Mouse (Mus musculus): Measurements from ENCODE around the gene Ankrd36. TPM values are rescaled to one million over a fixed set of nuclear protein-coding genes. Genes with fewer than 3 reads are reported as not detected.
A peak's percentile ranks its signal among the peaks of the same experiment; 100 is the strongest.

Gene Ankrd36
- total and polyA plus RNA-seq, 2 experiments from 2014 or later, result not detected

GRCm38 (mm10) chr11:5718611-5719354, 149.3 kb downstream of the Ankrd36 start:
- no peaks in the 10 kb centered on the region for H3K27me3 ChIP-seq (ENCODE audit: insufficient read depth, low read length)
- 93% methylated on average over 12 of the region's 12 CpGs for WGBS
- TF ChIP-seq CTCF (IDR thresholded peaks at IDR 0.05; ENCODE audit: low read depth), result no peak
- H3K9me3 ChIP-seq (ENCODE audit: low read length), result no peaks in the 10 kb centered on the region
- peaks cover 42% of the 10 kb centered on the region for H3K36me3 ChIP-seq (ENCODE audit: insufficient read depth, low read length)
- H3K4me1 ChIP-seq (ENCODE audit: insufficient read depth, low read length), result no peaks in the 10 kb centered on the region
- H3K9ac ChIP-seq (replicated peaks; ENCODE audit: low read length), result no peak overlapping the region
- ATAC-seq (no peak), DNase-seq (ENCODE audit: low spot score) (no peak)
- no peak overlapping the region for H3K27ac ChIP-seq
- H3K4me2 ChIP-seq (ENCODE audit: low read depth, low read length), result no peak overlapping the region
- H3K4me3 ChIP-seq (ENCODE audit: low read length), result no peak overlapping the region

DNA sequence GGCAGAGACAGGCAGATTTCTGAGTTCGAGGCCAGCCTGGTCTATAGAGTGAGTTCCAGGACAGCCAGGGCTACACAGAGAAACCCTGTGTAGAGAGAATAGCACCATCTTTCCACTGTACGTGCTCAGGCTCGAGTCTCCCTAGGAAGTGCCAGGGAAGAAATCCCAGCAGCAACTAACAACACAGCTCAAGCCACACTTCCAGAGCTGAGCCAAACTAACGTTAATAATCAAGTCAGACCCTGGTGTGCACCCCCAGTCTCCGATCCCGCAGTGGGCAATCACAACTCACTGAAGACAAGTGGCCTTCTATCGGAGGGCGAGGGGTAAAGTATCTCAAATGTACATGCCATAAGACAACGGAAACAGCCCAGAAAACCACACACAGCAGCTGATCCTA, 160.1 kb downstream of the Ankrd36 start:
- Histone ChIP-seq H3K4me3 (ENCODE audit: low read length) (no peak overlapping the region), H3K4me2 (ENCODE audit: low read depth, low read length) (no peak overlapping the region), H3K36me3 (ENCODE audit: insufficient read depth, low read length) (no peaks in the 10 kb centered on the region), H3K4me1 (ENCODE audit: insufficient read depth, low read length) (no peaks in the 10 kb centered on the region), H3K27me3 (ENCODE audit: insufficient read depth, low read length) (no peaks in the 10 kb centered on the region), H3K9ac (replicated peaks; ENCODE audit: low read length) (no peak overlapping the region), H3K9me3 (ENCODE audit: low read length) (no peaks in the 10 kb centered on the region), H3K27ac (no peak overlapping the region)
- TF ChIP-seq CTCF (IDR thresholded peaks at IDR 0.05; ENCODE audit: low read depth), result no peak
- no peak for DNase-seq (ENCODE audit: low spot score)
- no peak for ATAC-seq
- WGBS, result 83% methylated on average over 9 of the region's 9 CpGs

GRCm38 (mm10) chr11:5732401-5732800, 162.9 kb downstream of the Ankrd36 start:
- no peaks in the 10 kb centered on the region for H3K27me3 ChIP-seq (ENCODE audit: insufficient read depth, low read length)
- H3K36me3 ChIP-seq (ENCODE audit: insufficient read depth, low read length), result no peaks in the 10 kb centered on the region
- no peaks in the 10 kb centered on the region for H3K4me1 ChIP-seq (ENCODE audit: insufficient read depth, low read length)
- H3K9me3 ChIP-seq (ENCODE audit: low read length), result no peaks in the 10 kb centered on the region
- H3K27ac ChIP-seq, result 0 out of 2 replicates have a peak overlapping the region, but pooled peaks have one; percentile 26
- H3K4me3 ChIP-seq (ENCODE audit: low read length), result no peak overlapping the region
- TF ChIP-seq CTCF (IDR thresholded peaks at IDR 0.05; ENCODE audit: low read depth), result no peak
- DNase-seq (ENCODE audit: low spot score) (peak; percentile 40), ATAC-seq (peak; percentile 79)
- no peak overlapping the region for H3K9ac ChIP-seq (replicated peaks; ENCODE audit: low read length)
- WGBS, result 48% methylated on average over 5 of the region's 5 CpGs
- no peak overlapping the region for H3K4me2 ChIP-seq (ENCODE audit: low read depth, low read length)

GRCm38 (mm10) chr11:5734323-5734722, 164.8 kb downstream of the Ankrd36 start:
- H3K9ac ChIP-seq (replicated peaks; ENCODE audit: low read length), result no peak overlapping the region
- DNase-seq (ENCODE audit: low spot score) (no peak), ATAC-seq (no peak)
- H3K4me1 ChIP-seq (ENCODE audit: insufficient read depth, low read length), result 0 out of 2 replicates have a peak, but pooled peaks cover 4% of the 10 kb centered on the region
- H3K27me3 ChIP-seq (ENCODE audit: insufficient read depth, low read length), result no peaks in the 10 kb centered on the region
- H3K9me3 ChIP-seq (ENCODE audit: low read length), result no peaks in the 10 kb centered on the region
- H3K27ac ChIP-seq, result no peak overlapping the region
- H3K4me2 ChIP-seq (ENCODE audit: low read depth, low read length), result no peak overlapping the region
- 89% methylated on average over 4 of the region's 4 CpGs for WGBS
- H3K4me3 ChIP-seq (ENCODE audit: low read length), result no peak overlapping the region
- TF ChIP-seq CTCF (IDR thresholded peaks at IDR 0.05; ENCODE audit: low read depth), result no peak
- no peaks in the 10 kb centered on the region for H3K36me3 ChIP-seq (ENCODE audit: insufficient read depth, low read length)

GRCm38 (mm10) chr11:5737137-5737536, 167.7 kb downstream of the Ankrd36 start:
- TF ChIP-seq CTCF (IDR thresholded peaks at IDR 0.05; ENCODE audit: low read depth), result no peak
- Histone ChIP-seq H3K27ac (no peak overlapping the region), H3K4me2 (ENCODE audit: low read depth, low read length) (no peak overlapping the region), H3K9ac (replicated peaks; ENCODE audit: low read length) (no peak overlapping the region), H3K27me3 (ENCODE audit: insufficient read depth, low read length) (no peaks in the 10 kb centered on the region), H3K9me3 (ENCODE audit: low read length) (no peaks in the 10 kb centered on the region), H3K36me3 (ENCODE audit: insufficient read depth, low read length) (no peaks in the 10 kb centered on the region), H3K4me1 (ENCODE audit: insufficient read depth, low read length) (0 out of 2 replicates have a peak, but pooled peaks cover 7% of the 10 kb centered on the region), H3K4me3 (ENCODE audit: low read length) (no peak overlapping the region)
- WGBS, result 90% methylated on average over 5 of the region's 5 CpGs
- ATAC-seq, result no peak
- no peak for DNase-seq (ENCODE audit: low spot score)

Other genes starting within 250 kb of the Ankrd36 start
- 13.6 and 17.1 TPM in 2 replicates for gene Znrf3, start 124.8 kb upstream of the Ankrd36 start, total RNA-seq (2014; rRNA removed)
- gene Znrf3, start 124.8 kb upstream of the Ankrd36 start, polyA plus RNA-seq (2015; fragmentation: Nextera tagmentation; extraction: Ambion mirVana), result 9.9 and 10.2 TPM in 2 replicates
- 95.0 and 102 TPM in 2 replicates for gene Xbp1, start 49.0 kb upstream of the Ankrd36 start, total RNA-seq (2014; rRNA removed)
- gene Xbp1, start 49.0 kb upstream of the Ankrd36 start, polyA plus RNA-seq (2015; fragmentation: Nextera tagmentation; extraction: Ambion mirVana), result 87.1 and 88.9 TPM in 2 replicates
- gene Ccdc117, start 27.5 kb upstream of the Ankrd36 start, total RNA-seq (2014; rRNA removed), result 10.1 and 10.5 TPM in 2 replicates
- gene Ccdc117, start 27.5 kb upstream of the Ankrd36 start, polyA plus RNA-seq (2015; fragmentation: Nextera tagmentation; extraction: Ambion mirVana), result 5.8 and 6.6 TPM in 2 replicates
- 53.9 and 56.4 TPM in 2 replicates for gene Mrps24, start 146.0 kb downstream of the Ankrd36 start, total RNA-seq (2014; rRNA removed)
- 230 and 234 TPM in 2 replicates for gene Mrps24, start 146.0 kb downstream of the Ankrd36 start, polyA plus RNA-seq (2015; fragmentation: Nextera tagmentation; extraction: Ambion mirVana)
- gene Urgcp, start 192.7 kb downstream of the Ankrd36 start, total RNA-seq (2014; rRNA removed), result 58.4 and 61.5 TPM in 2 replicates
- 30.7 and 32.8 TPM in 2 replicates for gene Urgcp, start 192.7 kb downstream of the Ankrd36 start, polyA plus RNA-seq (2015; fragmentation: Nextera tagmentation; extraction: Ambion mirVana)
- gene Dbnl, start 218.8 kb downstream of the Ankrd36 start, total RNA-seq (2014; rRNA removed), result 74.3 and 81.7 TPM in 2 replicates
- 122 and 123 TPM in 2 replicates for gene Dbnl, start 218.8 kb downstream of the Ankrd36 start, polyA plus RNA-seq (2015; fragmentation: Nextera tagmentation; extraction: Ambion mirVana)
- gene Pgam2, start 234.0 kb downstream of the Ankrd36 start, total RNA-seq (2014; rRNA removed), result 1.4 and 2.0 TPM in 2 replicates
- gene Pgam2, start 234.0 kb downstream of the Ankrd36 start, polyA plus RNA-seq (2015; fragmentation: Nextera tagmentation; extraction: Ambion mirVana), result 2.8 and 3.4 TPM in 2 replicates